Mouse (Mus musculus): Measurements from ENCODE around the gene Afdn. TPM values are rescaled to one million over a fixed set of nuclear protein-coding genes. Genes with fewer than 3 reads are reported as not detected.
"Not testable (repeated sequence)": the region's sequence is repeated elsewhere in the genome, so short reads cannot be mapped to it uniquely, and the experiment has no call there.

Gene Afdn
- polyA plus RNA-seq, 1 experiment from 2014 or later, result 79.9 TPM

DNA sequence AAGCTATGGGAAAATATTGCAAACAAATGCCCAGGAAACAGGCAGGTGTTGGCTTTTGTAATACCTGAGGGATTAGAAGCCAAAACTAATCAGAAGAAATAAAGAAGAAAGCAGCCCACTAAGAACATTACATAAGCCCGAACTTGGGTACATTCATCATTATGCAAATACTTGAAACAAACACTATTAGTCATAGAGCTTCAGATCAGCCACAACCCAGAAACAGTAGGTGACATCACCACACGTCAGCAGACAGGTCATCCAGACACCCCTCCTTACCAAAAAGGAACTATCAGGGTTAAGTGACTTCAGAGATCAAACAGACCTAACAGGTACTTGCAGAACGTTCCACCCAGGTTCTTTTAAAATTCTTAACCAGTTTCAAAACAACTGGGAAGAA is 165.6 kb downstream of the Afdn start:
- Histone ChIP-seq H3K27me3 (no peaks in the 10 kb centered on the region), H3K4me1 (0 out of 2 replicates have a peak, but pooled peaks cover 2% of the 10 kb centered on the region), H3K4me3 (no peak overlapping the region), H3K9ac (no peak overlapping the region), H3K36me3 (no peaks in the 10 kb centered on the region), H3K4me2 (no peak overlapping the region), H3K9me3 (no peaks in the 10 kb centered on the region), H3K27ac (no peak overlapping the region)
- ATAC-seq (ENCODE audit: insufficient number of reproducible peaks, low FRiP score, low TSS enrichment, low read depth), result no peak
- 56% methylated on average over 3 of the region's 3 CpGs for WGBS

DNA sequence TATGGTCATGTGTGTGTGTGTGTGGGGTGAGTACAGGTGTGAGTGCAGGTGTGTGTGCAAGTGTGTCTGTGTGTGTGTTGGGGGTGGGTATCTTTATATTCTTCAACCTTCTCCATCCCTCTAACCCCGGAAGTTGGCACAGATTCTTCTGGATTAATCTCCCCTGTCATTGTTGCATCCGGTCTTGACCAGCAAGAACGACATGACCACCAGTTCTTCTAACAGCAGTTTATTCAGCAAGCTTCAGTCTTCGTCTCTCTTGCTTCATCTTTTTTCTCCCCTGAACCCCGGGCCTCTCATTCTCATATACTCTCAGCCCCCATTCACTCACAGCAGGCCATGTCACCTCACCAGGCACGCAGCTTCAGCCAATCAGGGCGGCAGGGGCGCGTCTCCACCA is 170.1 kb downstream of the Afdn start:
- WGBS, result 84% methylated on average over 9 of the region's 9 CpGs
- H3K4me2 ChIP-seq, result no peak overlapping the region
- H3K4me3 ChIP-seq, result no peak overlapping the region
- H3K4me1 ChIP-seq, result no peaks in the 10 kb centered on the region
- no peak overlapping the region for H3K27ac ChIP-seq
- no peak overlapping the region for H3K9ac ChIP-seq
- no peaks in the 10 kb centered on the region for H3K9me3 ChIP-seq
- H3K27me3 ChIP-seq, result no peaks in the 10 kb centered on the region
- H3K36me3 ChIP-seq, result no peaks in the 10 kb centered on the region
- no peak for ATAC-seq (ENCODE audit: insufficient number of reproducible peaks, low FRiP score, low TSS enrichment, low read depth)

DNA sequence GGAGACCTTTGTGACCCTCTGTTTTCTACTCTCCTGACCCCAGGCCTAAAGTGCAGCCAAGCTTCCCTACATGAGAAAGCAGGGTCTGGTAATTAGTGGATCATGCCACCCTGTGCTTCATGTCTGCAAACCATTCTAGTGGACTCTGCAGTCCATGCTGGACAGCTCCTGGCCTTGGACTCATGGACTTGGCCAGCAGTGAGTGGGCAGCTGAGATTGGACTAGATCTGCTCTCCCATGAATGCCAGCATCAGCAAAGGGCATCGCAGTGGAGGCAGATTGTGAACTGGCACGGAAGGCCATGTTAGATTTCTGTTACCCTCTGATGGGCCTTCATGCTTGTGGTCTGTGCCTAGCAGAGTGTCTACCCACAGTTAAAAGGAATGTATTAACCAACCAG is 175.0 kb downstream of the Afdn start:
- H3K9me3 ChIP-seq; H3K9ac ChIP-seq; H3K27me3 ChIP-seq; H3K27ac ChIP-seq; H3K4me2 ChIP-seq; H3K36me3 ChIP-seq; ATAC-seq (ENCODE audit: insufficient number of reproducible peaks, low FRiP score, low TSS enrichment, low read depth); H3K4me1 ChIP-seq; H3K4me3 ChIP-seq: not testable (repeated sequence)
- 98% methylated on average over 2 of the region's 2 CpGs for WGBS

DNA sequence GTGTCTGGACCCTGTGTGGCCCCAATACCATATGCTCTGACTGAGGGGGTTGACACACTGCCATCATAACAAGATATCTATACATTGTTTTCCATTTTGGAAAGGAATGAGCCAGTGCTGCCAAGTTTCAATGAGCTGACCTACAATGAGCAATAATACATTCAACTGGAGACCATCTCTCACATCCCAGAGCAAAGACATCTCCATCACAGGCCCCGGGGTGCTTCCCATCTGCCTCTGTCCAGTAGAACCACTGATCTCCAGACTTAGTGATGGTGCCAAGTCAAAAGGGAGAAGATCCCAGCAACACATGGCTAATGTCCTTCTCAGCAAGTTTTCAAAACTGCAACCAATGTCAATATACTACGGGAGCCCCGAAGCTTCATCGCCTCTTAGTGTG is 177.4 kb downstream of the Afdn start:
- H3K4me3 ChIP-seq, result no peak overlapping the region
- no peak overlapping the region for H3K27ac ChIP-seq
- H3K9me3 ChIP-seq, result no peaks in the 10 kb centered on the region
- ATAC-seq (ENCODE audit: insufficient number of reproducible peaks, low FRiP score, low TSS enrichment, low read depth), result no peak
- 92% methylated on average over 4 of the region's 4 CpGs for WGBS
- no peaks in the 10 kb centered on the region for H3K36me3 ChIP-seq
- H3K27me3 ChIP-seq, result no peaks in the 10 kb centered on the region
- no peak overlapping the region for H3K4me2 ChIP-seq
- no peak overlapping the region for H3K9ac ChIP-seq
- peaks cover 6% of the 10 kb centered on the region; the same call in 1 of the 2 replicates for H3K4me1 ChIP-seq

DNA sequence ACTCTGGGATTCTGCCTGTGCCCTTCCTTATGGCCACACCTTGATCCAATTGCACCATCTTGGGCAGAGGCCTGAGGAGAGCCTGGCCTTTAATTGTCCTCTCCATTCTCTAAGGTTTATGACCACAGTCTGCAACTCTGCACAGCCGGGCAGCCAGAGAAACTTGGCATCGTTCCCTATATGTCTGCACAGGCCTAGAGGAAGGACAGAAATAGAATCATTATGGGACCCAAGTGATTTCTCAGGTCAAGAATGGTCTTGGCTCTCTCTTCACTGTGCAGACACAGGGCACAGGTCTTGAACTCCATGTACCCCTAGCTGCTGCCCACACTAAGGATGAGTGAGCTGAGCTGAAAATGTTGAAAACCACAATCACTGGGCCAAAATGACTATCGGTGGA is 178.3 kb downstream of the Afdn start:
- Histone ChIP-seq H3K4me3 (no peak overlapping the region), H3K27ac (no peak overlapping the region), H3K4me1 (peaks cover 6% of the 10 kb centered on the region; the same call in 1 of the 2 replicates), H3K9me3 (no peaks in the 10 kb centered on the region), H3K9ac (no peak overlapping the region), H3K27me3 (no peaks in the 10 kb centered on the region), H3K4me2 (no peak overlapping the region), H3K36me3 (no peaks in the 10 kb centered on the region)
- peak; percentile 44 for ATAC-seq (ENCODE audit: insufficient number of reproducible peaks, low FRiP score, low TSS enrichment, low read depth)
- 50% methylated on average over 3 of the region's 3 CpGs for WGBS

DNA sequence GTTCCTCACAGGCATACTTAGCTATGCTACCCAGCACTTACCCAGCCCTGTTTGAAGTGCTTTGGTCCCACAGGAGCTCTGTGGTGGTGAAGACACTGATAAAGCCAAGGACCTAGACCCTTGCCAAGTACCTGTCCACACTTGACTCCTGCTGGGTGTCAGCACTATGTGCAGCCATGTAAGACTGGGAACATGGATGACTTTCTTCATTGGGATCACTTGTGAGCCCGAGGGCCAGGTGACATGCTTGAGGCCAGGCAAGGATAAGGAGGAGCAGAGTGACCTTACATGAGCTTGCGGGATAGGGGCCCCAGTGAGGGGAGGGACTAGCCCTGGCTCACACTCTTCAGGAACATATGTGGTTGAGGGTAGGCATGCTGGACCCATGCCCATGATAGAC is 178.9 kb downstream of the Afdn start:
- not testable (repeated sequence) for H3K9ac ChIP-seq; H3K9me3 ChIP-seq; H3K27me3 ChIP-seq; H3K4me1 ChIP-seq; H3K36me3 ChIP-seq; H3K4me2 ChIP-seq; H3K27ac ChIP-seq; H3K4me3 ChIP-seq; ATAC-seq (ENCODE audit: insufficient number of reproducible peaks, low FRiP score, low TSS enrichment, low read depth)
- 82% methylated on average over 2 of the region's 2 CpGs for WGBS

DNA sequence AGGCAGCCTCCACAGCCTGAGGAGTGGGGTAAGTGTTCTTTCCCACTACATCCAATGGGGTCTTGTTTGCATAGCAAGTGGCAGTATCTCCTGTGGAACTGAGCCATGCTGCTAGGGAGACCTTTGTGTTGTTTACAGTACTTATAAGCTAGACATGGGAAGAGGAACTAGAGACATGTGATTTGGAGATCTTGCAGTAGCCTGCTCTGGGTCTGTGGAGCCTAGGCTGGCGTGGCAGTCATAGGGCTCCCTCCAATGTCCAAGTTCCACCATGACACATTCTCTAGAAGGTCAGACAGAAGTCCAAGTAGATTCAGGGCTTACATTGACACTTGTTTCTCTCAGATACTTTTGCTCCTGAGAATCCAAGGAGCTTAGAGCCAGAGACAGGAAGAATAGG is 180.1 kb downstream of the Afdn start:
- Histone ChIP-seq H3K27ac (no peak overlapping the region), H3K4me2 (no peak overlapping the region), H3K36me3 (no peaks in the 10 kb centered on the region), H3K9ac (no peak overlapping the region), H3K9me3 (no peaks in the 10 kb centered on the region), H3K4me1 (peaks cover 6% of the 10 kb centered on the region; the same call in 1 of the 2 replicates), H3K27me3 (no peaks in the 10 kb centered on the region), H3K4me3 (no peak overlapping the region)
- WGBS, result 60% methylated on average over 1 of the region's 1 CpGs
- ATAC-seq (ENCODE audit: insufficient number of reproducible peaks, low FRiP score, low TSS enrichment, low read depth), result no peak

DNA sequence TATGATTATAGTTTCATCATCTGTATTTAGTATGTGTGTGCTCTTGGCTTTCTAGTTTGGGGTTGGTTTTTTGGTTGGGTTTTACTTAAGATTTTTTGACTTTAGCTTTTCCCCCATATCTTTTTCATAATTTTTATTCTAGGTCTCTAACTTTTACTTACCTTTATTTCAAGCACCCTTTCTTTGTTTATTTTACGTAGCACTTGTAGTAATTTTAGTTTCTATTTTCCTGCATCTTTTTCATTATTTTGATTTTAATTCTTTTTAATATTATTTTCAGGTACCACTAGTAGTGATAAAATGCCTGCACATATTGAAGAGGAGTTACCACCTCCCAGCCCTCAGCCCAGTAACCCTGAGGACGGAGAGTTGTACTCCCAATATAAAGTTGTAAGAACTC is 187.7 kb downstream of the Afdn start, which contains the start of gene Gm7168:
TSS of gene Gm7168 (plus strand) at position 301 of the 400 bp plus-strand sequence.
- not testable (repeated sequence) for H3K9me3 ChIP-seq; H3K4me3 ChIP-seq; H3K27ac ChIP-seq; H3K9ac ChIP-seq; H3K36me3 ChIP-seq; H3K4me1 ChIP-seq; ATAC-seq (ENCODE audit: insufficient number of reproducible peaks, low FRiP score, low TSS enrichment, low read depth); H3K27me3 ChIP-seq; H3K4me2 ChIP-seq
- 71% methylated on average over 1 of the region's 2 CpGs for WGBS

DNA sequence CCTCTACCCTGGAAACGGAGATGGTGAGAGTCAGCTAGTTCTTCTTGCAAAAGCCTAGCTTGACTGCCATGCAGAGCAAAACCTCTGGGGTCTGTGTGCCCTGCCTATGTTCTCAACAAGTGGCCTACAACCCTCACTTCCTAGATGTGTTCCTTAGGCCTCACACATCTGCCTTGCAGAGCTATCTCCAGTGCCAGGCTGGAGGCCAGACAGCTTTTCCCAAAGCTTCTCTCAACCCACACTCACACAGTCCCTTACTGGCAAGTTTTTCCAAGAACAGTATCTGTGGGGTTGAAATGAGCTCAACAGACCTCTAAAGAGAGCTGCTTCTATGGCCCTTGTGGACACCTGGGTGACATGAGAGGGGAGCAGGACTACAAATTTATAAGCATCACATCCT is 191.2 kb downstream of the Afdn start:
- ATAC-seq (ENCODE audit: insufficient number of reproducible peaks, low FRiP score, low TSS enrichment, low read depth); H3K9ac ChIP-seq; H3K27ac ChIP-seq; H3K4me3 ChIP-seq; H3K9me3 ChIP-seq; H3K4me1 ChIP-seq; H3K36me3 ChIP-seq; H3K4me2 ChIP-seq; H3K27me3 ChIP-seq: not testable (repeated sequence)
- WGBS, result 92% methylated on average over 1 of the region's 1 CpGs

Other genes starting within 250 kb of the Afdn start
- gene Tcte2, start 1.3 kb downstream of the Afdn start, polyA plus RNA-seq (2015; fragmentation: Nextera tagmentation; extraction: Ambion mirVana), result 3.4 and 4.5 TPM in 2 replicates
- gene Gm7168, start 187.8 kb downstream of the Afdn start, polyA plus RNA-seq (2015; fragmentation: Nextera tagmentation; extraction: Ambion mirVana), result not detected in 2 replicates
- not detected in 2 replicates for gene Gm7356, start 243.2 kb downstream of the Afdn start, polyA plus RNA-seq (2015; fragmentation: Nextera tagmentation; extraction: Ambion mirVana)

Data from limb, embryonic 15.5 days (tissue).